Mouse (Mus musculus) cerebellum, postnatal 10 days (tissue): ENCODE results near the gene Stag1.
A peak's percentile ranks its signal among the peaks of the same experiment; 100 is the strongest.

ENCODE experiments used
- DNase-seq, 2 experiments: peaks; one replicate each; pipeline ENCODE4 v3.0.0; 2021; ENCODE audit warnings: mixed read lengths in 2 of 2

The Stag1 gene

GRCm38 (mm10) chr9:100597546-100597945 lies at the start of gene Stag1:
TSS of gene Stag1 (plus strand) at chr9:100597798.
- DNase-seq = no peak

GRCm38 (mm10) chr9:100548313-100548712 lies 49.3 kb upstream of the Stag1 start:
- DNase-seq = peak; percentile 50 to 68

GRCm38 (mm10) chr9:100555686-100556085 lies 41.9 kb upstream of the Stag1 start:
- no peak for DNase-seq

- no peak for DNase-seq
Observed at GRCm38 (mm10) chr9:100558023-100558573, 39.5 kb upstream of the Stag1 start.

GRCm38 (mm10) chr9:100558991-100559390 lies 38.6 kb upstream of the Stag1 start:
- peak; percentile 66 to 72 for DNase-seq

- peak; percentile 60 to 63 for DNase-seq
Observed at GRCm38 (mm10) chr9:100560251-100560890, 37.2 kb upstream of the Stag1 start.

- DNase-seq = peak; percentile 87 to 88
Observed at GRCm38 (mm10) chr9:100569798-100570625, 27.6 kb upstream of the Stag1 start.

GRCm38 (mm10) chr9:100570626-100571233 lies 26.9 kb upstream of the Stag1 start, which contains the start of gene Slc35g2:
TSS of gene Slc35g2 (minus strand) at chr9:100571090.
- DNase-seq = peak; percentile 78 to 79

GRCm38 (mm10) chr9:100571511-100571910 lies 26.1 kb upstream of the Stag1 start:
- DNase-seq = no peak

GRCm38 (mm10) chr9:100573300-100573699 lies 24.3 kb upstream of the Stag1 start:
- no peak for DNase-seq

- peak; percentile 33 to 51 for DNase-seq
Observed at GRCm38 (mm10) chr9:100573942-100574341, 23.7 kb upstream of the Stag1 start.

- no peak for DNase-seq
Observed at GRCm38 (mm10) chr9:100580196-100580740, 17.3 kb upstream of the Stag1 start.

GRCm38 (mm10) chr9:100581543-100582492 lies 15.8 kb upstream of the Stag1 start:
- DNase-seq = peak; percentile 71 to 73

GRCm38 (mm10) chr9:100582883-100583575 lies 14.6 kb upstream of the Stag1 start:
- DNase-seq = peak in 1 of 2 experiments; percentile 35

GRCm38 (mm10) chr9:100584031-100584430 lies 13.6 kb upstream of the Stag1 start:
- no peak for DNase-seq

GRCm38 (mm10) chr9:100590462-100590861 lies 7.1 kb upstream of the Stag1 start:
- no peak for DNase-seq

GRCm38 (mm10) chr9:100596317-100596716 lies 1.3 kb upstream of the Stag1 start:
- no peak for DNase-seq

- DNase-seq = peak; percentile 25 to 31
Observed at GRCm38 (mm10) chr9:100599761-100600328, 2.2 kb downstream of the Stag1 start.

- DNase-seq = no peak
Observed at GRCm38 (mm10) chr9:100602130-100602529, 4.5 kb downstream of the Stag1 start.

- DNase-seq = no peak
Observed at GRCm38 (mm10) chr9:100603156-100603555, 5.6 kb downstream of the Stag1 start.

GRCm38 (mm10) chr9:100605522-100605921 lies 7.9 kb downstream of the Stag1 start:
- DNase-seq = no peak
